In genomic region chr1:35385430-35385829, GRCm38 (mm10) we compare ENCODE assay signal across 8 mouse cellular contexts.
A peak's percentile ranks its signal among the peaks of the same experiment; 100 is the strongest.
DNase-seq lines count a peak whose midpoint lies in the region; ATAC-seq and TF ChIP-seq lines count a peak whose summit lies in the region.
"Had no signal": no experiment of that assay in that cellular context is flagged by ENCODE, and none has a peak within 500 bp of the region (broad histone marks: within the 10 kb centered on the region; RNA-seq: fewer than 3 reads in every experiment).

No protein-coding gene starts in this region.

- H3K79me2 ChIP-seq in MEL (ENCODE audit: control insufficient read depth, insufficient read depth, low read length, poor library complexity): no peaks in the 10 kb centered on the region

- 45% methylated on average over 9 of the region's 9 CpGs for WGBS in bone marrow, adult 2 months
- 35% methylated on average over 9 of the region's 9 CpGs for WGBS in midbrain, postnatal 0 days

- TF ChIP-seq EP300 in MEL (IDR thresholded peaks at IDR 0.05; ENCODE audit: low read depth in 1 of 2, low read length in 2 of 2): no peak

- no peak overlapping the region for H3K4me2 ChIP-seq in midbrain, postnatal 0 days (ENCODE audit: low read depth, low read length, poor library complexity, severe bottlenecking)

- DNase-seq in MEL (ENCODE audit: low read depth, low spot score): peak; percentile 24
- DNase-seq in fibroblast of lung, adult 2 months (ENCODE audit: low read depth): peak; percentile 42
- DNase-seq in heart, postnatal 36 days: peak; percentile 77 to 79
- peak; percentile 78 to 81 for DNase-seq in left cerebral cortex, adult 2 months (ENCODE audit: extremely low spot score in 1 of 2, low spot score in 2 of 2)
- DNase-seq in midbrain, postnatal 0 days (ENCODE audit: low spot score): peak; percentile 71
- peak; percentile 45 to 86 for DNase-seq in spleen, postnatal 4 days (ENCODE audit: low spot score in 2 of 2)

- no peaks in the 10 kb centered on the region for H3K27me3 ChIP-seq in MEL (ENCODE audit: control insufficient read depth in 1 of 2, insufficient read depth in 2 of 2, low read length in 2 of 2)
- no peaks in the 10 kb centered on the region for H3K27me3 ChIP-seq in midbrain, postnatal 0 days (ENCODE audit: insufficient read depth, low read length)

- H3K4me1 ChIP-seq in MEL (ENCODE audit: control insufficient read depth in 1 of 2, insufficient read depth in 2 of 2, low read length in 2 of 2): no peaks in the 10 kb centered on the region
- no peaks in the 10 kb centered on the region for H3K4me1 ChIP-seq in bone marrow, adult 2 months (ENCODE audit: control insufficient read depth, insufficient read depth, low read length)
- H3K4me1 ChIP-seq in midbrain, postnatal 0 days (ENCODE audit: insufficient read depth, low read length): no peaks in the 10 kb centered on the region

- no peak for TF ChIP-seq POLR2A in MEL (IDR thresholded peaks at IDR 0.05; ENCODE audit: control insufficient read depth in 1 of 2, insufficient read depth in 1 of 2, low read depth in 1 of 2, low read length in 2 of 2, poor library complexity in 1 of 2)
- no peak for TF ChIP-seq POLR2A in bone marrow, adult 2 months (IDR thresholded peaks at IDR 0.05; ENCODE audit: borderline replicate concordance, control insufficient read depth, low read depth, low read length)

- H3K27ac ChIP-seq in MEL (ENCODE audit: control insufficient read depth, low read depth, low read length): no peak overlapping the region
- H3K27ac ChIP-seq in bone marrow, adult 2 months (ENCODE audit: control insufficient read depth, insufficient read depth, low read depth, low read length, poor library complexity): no peak overlapping the region
- H3K27ac ChIP-seq in left cerebral cortex, adult 2 months: no peak overlapping the region
- no peak overlapping the region for H3K27ac ChIP-seq in midbrain, postnatal 0 days (ENCODE audit: low read depth, low read length)

- no peak; the same call in 1 of the 2 replicates for TF ChIP-seq RAD21 in MEL (IDR thresholded peaks at IDR 0.05; ENCODE audit: low read depth, low read length)

- peak; percentile 44 to 63 (median 56) for TF ChIP-seq CTCF in MEL (IDR thresholded peaks at IDR 0.05 in 2 of 3, conservative IDR thresholded peaks at IDR 0.05 in 1 of 3; ENCODE audit: control insufficient read depth in 1 of 3, insufficient read depth in 1 of 3, low read depth in 2 of 3, low read length in 3 of 3, poor library complexity in 1 of 3, severe bottlenecking in 1 of 3)
- TF ChIP-seq CTCF in bone marrow, adult 2 months (IDR thresholded peaks at IDR 0.05; ENCODE audit: control insufficient read depth, insufficient read depth, low read length): peak; percentile 79
- peak; percentile 92 for TF ChIP-seq CTCF in left cerebral cortex, adult 2 months (IDR thresholded peaks at IDR 0.05)
- TF ChIP-seq CTCF in midbrain, postnatal 0 days (IDR thresholded peaks at IDR 0.05): peak; percentile 81

- no peaks in the 10 kb centered on the region for H3K36me3 ChIP-seq in MEL (ENCODE audit: control insufficient read depth in 1 of 2, insufficient read depth in 2 of 2, low read length in 2 of 2)
- no peaks in the 10 kb centered on the region for H3K36me3 ChIP-seq in midbrain, postnatal 0 days (ENCODE audit: insufficient read depth, low read length)

- no peaks in the 10 kb centered on the region for H3K9me3 ChIP-seq in MEL (replicated peaks; ENCODE audit: insufficient read depth, low read length)
- H3K9me3 ChIP-seq in midbrain, postnatal 0 days (ENCODE audit: low read length): no peaks in the 10 kb centered on the region

- no peak overlapping the region for H3K9ac ChIP-seq in MEL (ENCODE audit: control insufficient read depth, low read depth, low read length, poor library complexity, severe bottlenecking)
- H3K9ac ChIP-seq in midbrain, postnatal 0 days (replicated peaks; ENCODE audit: low read length, poor library complexity, severe bottlenecking): no peak overlapping the region

- ATAC-seq in midbrain, postnatal 0 days (ENCODE audit: low FRiP score): no peak

- H3K4me3 ChIP-seq in MEL (ENCODE audit: control insufficient read depth in 1 of 2, insufficient read depth in 1 of 2, low read depth in 2 of 2, low read length in 2 of 2): no peak overlapping the region
- no peak overlapping the region for H3K4me3 ChIP-seq in bone marrow, adult 2 months (replicated peaks; ENCODE audit: control insufficient read depth, low read depth, low read length)
- H3K4me3 ChIP-seq in left cerebral cortex, adult 2 months: no peak overlapping the region
- no peak overlapping the region for H3K4me3 ChIP-seq in midbrain, postnatal 0 days (ENCODE audit: low read depth, low read length)
- H3K4me3 ChIP-seq: myocyte had no signal

- intact Hi-C loops in heart, postnatal 36 days (cut with DNase I): loop anchor here (5.0 kb wide), 1 partner anchor 493 kb away; no protein-coding TSS in a partner anchor
- intact Hi-C loops in left cerebral cortex, adult 2 months (cut with DNase I): loop anchor here (5.0 kb wide), 2 partner anchors 682 to 747 kb away; partner anchors contain the start of gene Hs6st1

TF ChIP-seq in MEL, 35 proteins besides CTCF, POLR2A, EP300 and RAD21:
- no peak for TF ChIP-seq ZNF384 (IDR thresholded peaks at IDR 0.05; ENCODE audit: low read depth, low read length)

Comparison
In these comparisons a context has a peak if more than half of its experiments do, and no peak if none do; other contexts are left out.
1. DNase-seq: peak in every context shown above with its lines; median percentile 80 in left cerebral cortex, adult 2 months; 78 in heart, postnatal 36 days; 71 in midbrain, postnatal 0 days; 66 in spleen, postnatal 4 days; 42 in fibroblast of lung, adult 2 months; 24 in MEL.